Mouse (Mus musculus): Measurements from ENCODE around the gene Adck2. TPM values are rescaled to one million over a fixed set of nuclear protein-coding genes. Genes with fewer than 3 reads are reported as not detected.

The Adck2 gene
- total and polyA plus RNA-seq, 3 experiments = 4.8 to 17.7 (median 16.5) TPM

DNA sequence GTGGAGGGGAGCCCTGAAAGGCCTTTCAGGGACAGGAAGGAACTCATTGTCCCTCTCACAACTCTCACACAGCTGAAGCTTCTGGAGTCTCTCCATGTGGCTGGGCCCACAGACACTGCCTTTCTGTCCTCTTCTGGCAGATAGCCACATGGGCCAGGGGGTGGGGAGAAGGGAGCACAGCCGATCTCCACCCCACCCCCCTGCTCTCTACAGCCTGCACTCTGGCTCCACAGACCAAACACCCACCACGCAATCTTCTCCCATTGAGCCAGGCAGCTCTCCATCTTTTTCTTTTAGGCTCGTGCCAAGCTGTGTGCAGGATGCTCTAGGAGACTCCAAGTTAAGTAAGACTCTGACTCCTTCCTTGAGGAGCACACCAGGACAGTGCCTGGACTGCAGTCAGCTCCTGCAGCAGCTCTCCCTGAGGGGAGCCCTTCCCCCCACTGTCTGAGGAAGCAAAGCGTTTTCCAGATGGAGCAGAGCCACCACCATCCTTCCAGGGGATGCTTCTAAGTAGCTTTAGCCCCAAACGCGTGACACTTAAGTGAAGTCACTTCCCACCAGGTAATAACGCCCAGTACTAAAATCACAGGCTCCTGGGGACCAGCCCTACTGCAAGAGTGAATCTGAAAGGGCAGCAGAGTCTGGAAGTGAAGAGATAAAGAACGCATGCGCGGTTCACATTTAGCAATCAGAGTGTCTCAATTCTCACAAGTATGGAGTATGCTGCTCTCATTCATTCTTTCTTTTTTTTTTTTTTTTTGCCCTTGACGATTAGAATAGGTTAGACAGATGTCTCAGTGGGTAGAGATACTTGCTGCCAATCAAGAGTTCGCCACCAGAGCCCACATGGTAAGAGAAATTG is 44.8 kb upstream of the Adck2 start:
- in situ Hi-C loops (cut with MboI; ENCODE audit: low pct_ligation_motif_present, low pct_unique_long_range_greater_than_20kb, low sequenced_read_pairs) (no loop called here), dilution Hi-C loops (cut with MboI; ENCODE audit: extremely low pct_ligation_motif_present, extremely low pct_unique_long_range_greater_than_20kb, low sequenced_read_pairs) (no loop called here)
- peak overlapping the region; percentile 23; the same call in 1 of the 2 replicates for H3K27ac ChIP-seq (ENCODE audit: insufficient read depth, low read depth)
- peaks cover 40% of the 10 kb centered on the region for H3K79me2 ChIP-seq (replicated peaks; ENCODE audit: control insufficient read depth, extremely low read depth, insufficient read depth, poor library complexity, severe bottlenecking)
- peak overlapping the region; percentile 57 to 66 (median 66) for H3K4me3 ChIP-seq (replicated peaks in 1 of 3; ENCODE audit: low read depth in 2 of 3, low read length in 2 of 3, poor library complexity in 1 of 3)
- TF ChIP-seq TCF12 (IDR thresholded peaks at IDR 0.05; ENCODE audit: low read depth, low read length) = peak; percentile 21; the same call in 1 of the 2 replicates
- TF ChIP-seq CTCF (conservative IDR thresholded peaks at IDR 0.05 in 1 of 2, IDR thresholded peaks at IDR 0.05 in 1 of 2; ENCODE audit: low read depth in 2 of 2, low read length in 2 of 2) = no peak
- TF ChIP-seq CHD2 (IDR thresholded peaks at IDR 0.05; ENCODE audit: low read length) = 0 out of 2 replicates have a peak, but pooled peaks have one; percentile 39
- TF ChIP-seq CHD1 (IDR thresholded peaks at IDR 0.05; ENCODE audit: low read depth, low read length) = no peak
- TF ChIP-seq E2F4 (IDR thresholded peaks at IDR 0.05; ENCODE audit: insufficient replicate concordance, low read depth, low read length) = no peak
- TF ChIP-seq ETS1 (conservative IDR thresholded peaks at IDR 0.05; ENCODE audit: low read depth, low read length) = no peak
- TF ChIP-seq ELF1 (IDR thresholded peaks at IDR 0.05; ENCODE audit: low read depth, low read length) = no peak
- TF ChIP-seq MYC (IDR thresholded peaks at IDR 0.05; ENCODE audit: low read depth, low read length) = 0 out of 2 replicates have a peak, but pooled peaks have one; percentile 48
- TF ChIP-seq POLR2AphosphoS2 (IDR thresholded peaks at IDR 0.05; ENCODE audit: low read depth, low read length) = no peak
- TF ChIP-seq RAD21 (IDR thresholded peaks at IDR 0.05; ENCODE audit: low read depth, low read length) = no peak
- TF ChIP-seq USF1 (IDR thresholded peaks at IDR 0.05; ENCODE audit: low read depth, low read length) = no peak
- no peak for TF ChIP-seq UBTF (IDR thresholded peaks at IDR 0.05; ENCODE audit: low read depth, low read length)
- no peak for TF ChIP-seq TBP (conservative IDR thresholded peaks at IDR 0.05; ENCODE audit: low read depth, low read length)
- TF ChIP-seq PAX5 (IDR thresholded peaks at IDR 0.05; ENCODE audit: low read length) = no peak
- peaks cover 7 to 18% of the 10 kb centered on the region in 2 experiments for H3K4me1 ChIP-seq (ENCODE audit: control insufficient read depth in 1 of 2, insufficient read depth in 2 of 2)
- peak overlapping the region; percentile 71 for H3K4me2 ChIP-seq (ENCODE audit: insufficient read depth, low read depth, poor library complexity, severe bottlenecking)
- H3K9ac ChIP-seq (ENCODE audit: insufficient read depth, low read depth) = peak overlapping the region; percentile 72
- H3K36me3 ChIP-seq (replicated peaks in 1 of 2; ENCODE audit: control insufficient read depth in 1 of 2, insufficient read depth in 1 of 2, low read length in 1 of 2) = peaks cover 31 to 63% of the 10 kb centered on the region in 2 experiments
- no peaks in the 10 kb centered on the region for H3K27me3 ChIP-seq (replicated peaks)
- DNase-seq (ENCODE audit: extremely low read depth) = peak; percentile 34
- no peaks in the 10 kb centered on the region for H3K9me3 ChIP-seq (replicated peaks; ENCODE audit: low read length)

DNA sequence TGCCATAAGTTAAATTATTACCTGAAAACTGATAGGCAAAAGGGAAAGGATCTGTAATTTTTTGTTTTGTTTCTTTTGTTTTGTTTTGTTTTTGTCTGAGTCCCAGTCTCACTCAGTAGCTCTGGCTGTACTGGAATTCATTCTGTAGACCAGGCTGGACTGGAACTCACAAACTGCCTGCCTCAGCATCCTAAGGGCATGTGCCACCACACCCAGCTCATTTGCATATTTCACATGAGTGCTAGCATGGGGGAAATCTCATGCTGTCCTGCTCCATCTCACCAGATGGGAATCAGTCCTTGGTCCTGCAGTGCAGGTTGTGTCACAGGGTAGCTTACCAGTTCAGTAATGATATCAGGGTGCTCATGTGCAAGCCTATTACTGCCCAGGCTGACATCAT is 38.7 kb upstream of the Adck2 start:
- no peaks in the 10 kb centered on the region for H3K27me3 ChIP-seq (replicated peaks)
- dilution Hi-C loops (cut with MboI; ENCODE audit: extremely low pct_ligation_motif_present, extremely low pct_unique_long_range_greater_than_20kb, low sequenced_read_pairs) (no loop called here), in situ Hi-C loops (cut with MboI; ENCODE audit: low pct_ligation_motif_present, low pct_unique_long_range_greater_than_20kb, low sequenced_read_pairs) (no loop called here)
- no peak overlapping the region for H3K4me3 ChIP-seq (replicated peaks in 1 of 3; ENCODE audit: low read depth in 2 of 3, low read length in 2 of 3, poor library complexity in 1 of 3)
- no peak overlapping the region for H3K9ac ChIP-seq (ENCODE audit: insufficient read depth, low read depth)
- TF ChIP-seq MAX (IDR thresholded peaks at IDR 0.05; ENCODE audit: low read length) = no peak
- TF ChIP-seq BHLHE40 (IDR thresholded peaks at IDR 0.05; ENCODE audit: low read depth, low read length) = peak; percentile 81
- peak; percentile 67; the same call in 1 of the 2 replicates for TF ChIP-seq MAFK (IDR thresholded peaks at IDR 0.05; ENCODE audit: insufficient replicate concordance, low read length)
- no peak for TF ChIP-seq POLR2A (IDR thresholded peaks at IDR 0.05; ENCODE audit: low read depth, low read length)
- H3K9me3 ChIP-seq (replicated peaks; ENCODE audit: low read length) = no peaks in the 10 kb centered on the region
- peaks cover 42 to 85% of the 10 kb centered on the region in 2 experiments for H3K36me3 ChIP-seq (replicated peaks in 1 of 2; ENCODE audit: control insufficient read depth in 1 of 2, insufficient read depth in 1 of 2, low read length in 1 of 2)
- peaks cover 9 to 29% of the 10 kb centered on the region in 2 experiments for H3K4me1 ChIP-seq (ENCODE audit: control insufficient read depth in 1 of 2, insufficient read depth in 2 of 2)
- no peak overlapping the region for H3K27ac ChIP-seq (ENCODE audit: insufficient read depth, low read depth)
- H3K4me2 ChIP-seq (ENCODE audit: insufficient read depth, low read depth, poor library complexity, severe bottlenecking) = no peak overlapping the region
- DNase-seq (ENCODE audit: extremely low read depth) = no peak
- peaks cover 17% of the 10 kb centered on the region; the same call in 1 of the 2 replicates for H3K79me2 ChIP-seq (replicated peaks; ENCODE audit: control insufficient read depth, extremely low read depth, insufficient read depth, poor library complexity, severe bottlenecking)

Measured in CH12.LX (cell line).